Comparison of ENCODE assay signal across 8 mouse cellular contexts in genomic region chr5:109559191-109559590, GRCm38 (mm10). TPM values are rescaled to one million over a fixed set of nuclear protein-coding genes. Genes with fewer than 3 reads are reported as not detected.
DNase-seq lines count a peak whose midpoint lies in the region; ATAC-seq and TF ChIP-seq lines count a peak whose summit lies in the region.

No protein-coding gene starts in this region.

- no peak for ATAC-seq in hindbrain, embryonic 16.5 days
- no peak for ATAC-seq in midbrain, postnatal 0 days (ENCODE audit: low FRiP score)

- H3K4me2 ChIP-seq in hindbrain, embryonic 16.5 days (ENCODE audit: low read length): peak overlapping the region; percentile 65
- H3K4me2 ChIP-seq in midbrain, postnatal 0 days (ENCODE audit: low read depth, low read length, poor library complexity, severe bottlenecking): peak overlapping the region; percentile 51

- peak overlapping the region; percentile 98 for H3K27ac ChIP-seq in hindbrain, embryonic 16.5 days (ENCODE audit: low read depth, low read length)
- peak overlapping the region; percentile 95 for H3K27ac ChIP-seq in midbrain, postnatal 0 days (ENCODE audit: low read depth, low read length)

- H3K4me1 ChIP-seq in hindbrain, embryonic 16.5 days (ENCODE audit: control insufficient read depth, insufficient read depth, low read depth, low read length): no peaks in the 10 kb centered on the region; the same call in 1 of the 2 replicates
- H3K4me1 ChIP-seq in midbrain, postnatal 0 days (ENCODE audit: insufficient read depth, low read length): no peaks in the 10 kb centered on the region

- peaks cover 16% of the 10 kb centered on the region; the same call in 1 of the 2 replicates for H3K36me3 ChIP-seq in hindbrain, embryonic 16.5 days (ENCODE audit: control insufficient read depth, insufficient read depth, low read length)
- no peaks in the 10 kb centered on the region for H3K36me3 ChIP-seq in midbrain, postnatal 0 days (ENCODE audit: insufficient read depth, low read length)

- H3K27me3 ChIP-seq in hindbrain, embryonic 16.5 days (replicated peaks; ENCODE audit: control insufficient read depth, insufficient read depth, low read length): no peaks in the 10 kb centered on the region
- no peaks in the 10 kb centered on the region for H3K27me3 ChIP-seq in midbrain, postnatal 0 days (ENCODE audit: insufficient read depth, low read length)

- H3K4me3 ChIP-seq in hindbrain, embryonic 16.5 days (ENCODE audit: low read length): peak overlapping the region; percentile 71
- peak overlapping the region; percentile 58 for H3K4me3 ChIP-seq in midbrain, postnatal 0 days (ENCODE audit: low read depth, low read length)

- peak; percentile 32; the same call in 1 of the 2 replicates for TF ChIP-seq CTCF in midbrain, postnatal 0 days (IDR thresholded peaks at IDR 0.05)

- peak overlapping the region; percentile 78 for H3K9ac ChIP-seq in hindbrain, embryonic 16.5 days (ENCODE audit: low read depth, low read length)
- peak overlapping the region; percentile 72 for H3K9ac ChIP-seq in midbrain, postnatal 0 days (replicated peaks; ENCODE audit: low read length, poor library complexity, severe bottlenecking)

- peak; percentile 48 for DNase-seq in cerebellum, adult 8-10 months
- DNase-seq in cerebellum, postnatal 10 days: no peak
- peak; percentile 21 to 41 for DNase-seq in right cerebral cortex, postnatal 10 days (ENCODE audit: low spot score in 2 of 2)
- no peak for DNase-seq in right cerebral cortex, postnatal 14 days
- DNase-seq in midbrain, postnatal 0 days (ENCODE audit: low spot score): peak; percentile 14
- DNase-seq in urinary bladder, adult 18-20 months (ENCODE audit: low spot score in 2 of 2): no peak
- DNase-seq in MN1 (ENCODE audit: low spot score): no peak

- WGBS in hindbrain, embryonic 16.5 days: 22% methylated on average over 6 of the region's 6 CpGs
- WGBS in midbrain, postnatal 0 days: 27% methylated on average over 6 of the region's 6 CpGs

- H3K9me3 ChIP-seq in hindbrain, embryonic 16.5 days (ENCODE audit: control insufficient read depth, low read length): peaks cover 24% of the 10 kb centered on the region
- H3K9me3 ChIP-seq in midbrain, postnatal 0 days (ENCODE audit: low read length): peaks cover 14% of the 10 kb centered on the region

RNA-seq across cellular contexts. Expression of gene Crlf2, which starts 0.4 kb away (rescaled TPM):
- polyA plus RNA-seq in hindbrain, embryonic 16.5 days (2015; fragmentation: Nextera tagmentation; extraction: Ambion mirVana): 18.5 and 20.8 TPM in 2 replicates
- 23.4 and 44.4 TPM in 2 replicates for total RNA-seq in midbrain, postnatal 0 days (2014; rRNA removed)
- 29.2 and 30.9 TPM in 2 replicates for polyA plus RNA-seq in midbrain, postnatal 0 days (2015; fragmentation: Nextera tagmentation; extraction: Ambion mirVana)

Comparison
In these comparisons a context has a peak if more than half of its experiments do, and no peak if none do; other contexts are left out.
1. DNase-seq: peak in cerebellum, adult 8-10 months (single experiment), right cerebral cortex, postnatal 10 days (2 of 2) and midbrain, postnatal 0 days (single experiment); none in cerebellum, postnatal 10 days (0 of 2), right cerebral cortex, postnatal 14 days (single experiment), urinary bladder, adult 18-20 months (0 of 2) and MN1 (single experiment).